Mouse (Mus musculus): ENCODE measurements around the gene Zfpl1. TPM values are rescaled to one million over a fixed set of nuclear protein-coding genes. Genes with fewer than 3 reads are reported as not detected.
"Not testable (repeated sequence)": the region's sequence is repeated elsewhere in the genome, so short reads cannot be mapped to it uniquely, and the experiment has no call there.

The Zfpl1 gene
- total and polyA plus RNA-seq, 3 experiments: 13.8 to 50.7 (median 15.6) TPM

- no peak for TF ChIP-seq CTCF (IDR thresholded peaks at IDR 0.05)
- TF ChIP-seq EP300 (IDR thresholded peaks at IDR 0.05; ENCODE audit: insufficient read depth, low read depth, low read length): peak; percentile 27; the same call in 1 of the 2 replicates
- TF ChIP-seq POLR2A (IDR thresholded peaks at IDR 0.05; ENCODE audit: insufficient read depth, low read depth, low read length): peak; percentile 81
- H3K9ac ChIP-seq (ENCODE audit: low read depth, low read length): peak within 1 kb of the TSS; percentile 91
- intact Hi-C loops (cut with DNase I): loop anchor here (10.0 kb wide), 1 partner anchor 78 kb away; the partner anchor contains the start of gene Snx15
Observed at GRCm38 (mm10) chr19:6046294-6047153, 38.2 kb downstream of the Zfpl1 start, which contains the start of gene Syvn1. Syvn1 (plus strand) TSS chr19:6046576.

GRCm38 (mm10) chr19:6045366-6046293, 39.1 kb downstream of the Zfpl1 start:
- Histone ChIP-seq H3K4me3 (peak overlapping the region; percentile 82), H3K79me2 (replicated peaks; ENCODE audit: control insufficient read depth, insufficient read depth, low read length) (peaks cover 3% of the 10 kb centered on the region; the same call in 1 of the 2 replicates), H3K9ac (ENCODE audit: low read depth, low read length) (peak overlapping the region; percentile 80), H3K27me3 (ENCODE audit: control insufficient read depth, insufficient read depth, low read length) (no peaks in the 10 kb centered on the region), H3K4me1 (ENCODE audit: control insufficient read depth, insufficient read depth, low read length) (peaks cover 5% of the 10 kb centered on the region), H3K27ac (peak overlapping the region; percentile 99), H3K36me3 (ENCODE audit: control insufficient read depth, insufficient read depth, low read length) (no peaks in the 10 kb centered on the region)
- no peak for DNase-seq
- intact Hi-C loops (cut with DNase I): loop anchor here (2.0 to 10.0 kb wide), 2 partner anchors 79 to 81 kb away; partner anchors contain the start of genes Pola2 and Snx15
- no peak for TF ChIP-seq POLR2A (IDR thresholded peaks at IDR 0.05; ENCODE audit: insufficient read depth, low read depth, low read length)
- TF ChIP-seq CTCF (IDR thresholded peaks at IDR 0.05): peak; percentile 35
- WGBS: 8% methylated on average over 20 of the region's 20 CpGs

More at GRCm38 (mm10) chr19:6046294-6047153, 38.2 kb downstream of the Zfpl1 start, which contains the start of gene Syvn1:
- Histone ChIP-seq H3K36me3 (ENCODE audit: control insufficient read depth, insufficient read depth, low read length) (no peaks in the 10 kb centered on the region), H3K4me1 (ENCODE audit: control insufficient read depth, insufficient read depth, low read length) (peaks cover 5% of the 10 kb centered on the region), H3K27me3 (ENCODE audit: control insufficient read depth, insufficient read depth, low read length) (no peaks in the 10 kb centered on the region), H3K79me2 (replicated peaks; ENCODE audit: control insufficient read depth, insufficient read depth, low read length) (peaks cover 3% of the 10 kb centered on the region; the same call in 1 of the 2 replicates), H3K4me3 (peak within 1 kb of the TSS; percentile 82), H3K27ac (peak within 1 kb of the TSS; percentile 99)
- WGBS: under 1% methylated on average over 65 of the region's 65 CpGs
- DNase-seq: peak; percentile 93 to 94

DNA sequence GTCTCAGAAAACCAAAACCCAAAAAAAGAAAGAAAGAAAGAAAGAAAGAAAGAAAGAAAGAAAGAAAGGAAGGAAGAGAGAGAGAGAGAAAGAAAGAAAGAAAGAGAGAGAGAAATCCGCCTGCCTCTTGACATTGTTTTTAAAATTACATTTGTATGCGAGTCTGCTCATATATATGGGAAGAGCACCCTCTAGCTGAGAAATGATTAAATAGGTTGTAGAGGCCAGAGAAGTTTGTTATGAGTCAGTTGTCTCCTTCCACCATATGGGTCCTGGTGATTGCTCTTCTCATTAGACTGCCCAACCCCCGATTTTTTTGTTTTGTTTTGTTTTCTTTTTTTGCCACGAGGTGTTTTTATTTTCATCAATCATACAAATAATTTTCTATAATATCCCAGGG, 40.7 kb downstream of the Zfpl1 start:
- 35% methylated on average over 4 of the region's 4 CpGs for WGBS
- not testable (repeated sequence) for H3K9ac ChIP-seq (ENCODE audit: low read depth, low read length); H3K4me1 ChIP-seq (ENCODE audit: control insufficient read depth, insufficient read depth, low read length); H3K27ac ChIP-seq; H3K36me3 ChIP-seq (ENCODE audit: control insufficient read depth, insufficient read depth, low read length); DNase-seq; H3K27me3 ChIP-seq (ENCODE audit: control insufficient read depth, insufficient read depth, low read length); H3K4me3 ChIP-seq; H3K79me2 ChIP-seq (replicated peaks; ENCODE audit: control insufficient read depth, insufficient read depth, low read length)
- TF ChIP-seq CTCF (IDR thresholded peaks at IDR 0.05): peak; percentile 59
- intact Hi-C loops (cut with DNase I): loop anchor here (2.0 to 10.0 kb wide), 2 partner anchors 79 to 81 kb away; partner anchors contain the start of genes Pola2 and Snx15

DNA sequence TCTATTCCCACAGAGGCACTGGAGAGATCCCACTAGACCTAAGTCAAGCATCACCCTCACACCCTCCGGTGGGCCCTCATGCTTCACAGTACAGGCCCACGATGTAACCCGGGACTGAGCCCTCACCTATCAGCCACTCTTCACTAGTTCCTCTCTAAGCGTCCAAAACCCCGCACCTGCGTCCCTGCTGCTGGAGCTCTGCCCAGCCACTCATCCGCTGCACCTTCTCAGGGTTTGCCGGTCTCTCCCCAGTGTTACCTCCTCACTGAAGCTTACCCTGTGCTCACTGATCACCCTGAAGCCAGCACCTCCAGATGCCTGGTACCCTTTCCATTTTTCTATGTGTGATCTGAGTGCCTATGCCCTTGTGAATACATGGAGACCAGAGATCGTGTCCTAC, 42.5 kb downstream of the Zfpl1 start:
- DNase-seq: no peak
- no peak overlapping the region for H3K27ac ChIP-seq
- H3K4me3 ChIP-seq: no peak overlapping the region
- intact Hi-C loops (cut with DNase I): loop anchor here (2.0 to 10.0 kb wide), 2 partner anchors 25 to 83 kb away; partner anchors contain the start of gene Snx15
- H3K36me3 ChIP-seq (ENCODE audit: control insufficient read depth, insufficient read depth, low read length): no peaks in the 10 kb centered on the region
- no peaks in the 10 kb centered on the region for H3K27me3 ChIP-seq (ENCODE audit: control insufficient read depth, insufficient read depth, low read length)
- peaks cover 3% of the 10 kb centered on the region for H3K4me1 ChIP-seq (ENCODE audit: control insufficient read depth, insufficient read depth, low read length)
- H3K79me2 ChIP-seq (replicated peaks; ENCODE audit: control insufficient read depth, insufficient read depth, low read length): peaks cover under 1% of the 10 kb centered on the region; the same call in 1 of the 2 replicates
- 65% methylated on average over 9 of the region's 9 CpGs for WGBS
- H3K9ac ChIP-seq (ENCODE audit: low read depth, low read length): no peak overlapping the region
- TF ChIP-seq POLR2A (IDR thresholded peaks at IDR 0.05; ENCODE audit: insufficient read depth, low read depth, low read length) (no peak), CTCF (IDR thresholded peaks at IDR 0.05) (no peak), EP300 (IDR thresholded peaks at IDR 0.05; ENCODE audit: insufficient read depth, low read depth, low read length) (no peak)

DNA sequence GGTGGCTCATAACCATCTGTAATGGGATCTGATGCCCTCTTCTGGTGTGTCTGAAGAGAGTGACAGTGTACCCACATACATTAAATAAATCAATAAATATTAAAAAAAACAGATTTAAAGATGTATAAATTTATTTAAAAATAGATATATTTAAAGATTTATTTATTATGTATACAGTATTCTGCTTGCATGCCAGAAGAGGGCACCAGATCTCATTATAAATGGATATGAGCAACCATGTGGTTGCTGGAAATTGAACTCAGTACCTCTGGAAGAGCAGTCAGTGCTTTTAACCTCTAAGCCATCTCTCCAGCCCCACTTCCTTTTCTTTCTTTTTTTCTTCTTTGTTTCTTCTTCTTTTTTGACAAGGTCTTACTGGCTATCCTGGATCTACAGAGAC, 44.8 kb downstream of the Zfpl1 start:
- H3K27ac ChIP-seq: no peak overlapping the region
- H3K4me1 ChIP-seq (ENCODE audit: control insufficient read depth, insufficient read depth, low read length): no peaks in the 10 kb centered on the region
- H3K79me2 ChIP-seq (replicated peaks; ENCODE audit: control insufficient read depth, insufficient read depth, low read length): no peaks in the 10 kb centered on the region
- H3K9ac ChIP-seq (ENCODE audit: low read depth, low read length): no peak overlapping the region
- no peak for DNase-seq
- intact Hi-C loops (cut with DNase I): loop anchor here (10.0 kb wide), 1 partner anchor 85 kb away; the partner anchor contains the start of gene Snx15
- TF ChIP-seq CTCF (IDR thresholded peaks at IDR 0.05) (peak; percentile 52), EP300 (IDR thresholded peaks at IDR 0.05; ENCODE audit: insufficient read depth, low read depth, low read length) (no peak), POLR2A (IDR thresholded peaks at IDR 0.05; ENCODE audit: insufficient read depth, low read depth, low read length) (no peak)
- H3K36me3 ChIP-seq (ENCODE audit: control insufficient read depth, insufficient read depth, low read length): no peaks in the 10 kb centered on the region
- no peak overlapping the region for H3K4me3 ChIP-seq
- no peaks in the 10 kb centered on the region for H3K27me3 ChIP-seq (ENCODE audit: control insufficient read depth, insufficient read depth, low read length)

Measured in heart, adult 2 months (tissue).